Comparison of ENCODE assay signal across 11 mouse cellular contexts in the genomic region with DNA sequence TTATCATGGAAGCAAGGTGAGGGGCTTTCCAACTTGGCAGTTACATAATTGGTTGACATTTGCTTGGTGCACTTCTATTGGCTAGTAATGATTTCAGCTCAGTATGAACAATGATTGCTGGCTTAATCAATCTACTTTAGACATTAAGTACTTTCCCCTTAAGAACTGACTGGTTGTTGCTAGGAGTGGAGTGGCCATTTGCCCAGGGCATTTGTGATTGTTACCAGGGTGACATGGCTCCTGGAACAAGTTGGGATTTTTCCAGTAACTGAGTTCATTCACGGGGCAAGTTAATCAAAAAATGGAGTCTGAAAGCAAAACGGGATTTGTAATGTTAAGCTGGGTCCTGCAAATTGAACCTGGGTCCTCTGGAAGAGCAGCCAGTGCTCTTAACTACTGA. TPM values are rescaled to one million over a fixed set of nuclear protein-coding genes. Genes with fewer than 3 reads are reported as not detected.
DNase-seq lines count a peak whose midpoint lies in the region; ATAC-seq and TF ChIP-seq lines count a peak whose summit lies in the region.
"Had no signal": no experiment of that assay in that cellular context is flagged by ENCODE, and none has a peak within 500 bp of the region (broad histone marks: within the 10 kb centered on the region; RNA-seq: fewer than 3 reads in every experiment).

No protein-coding gene starts in this region.

- peak; percentile 34 for DNase-seq in adrenal gland, postnatal 10 days
- no peak for DNase-seq in adrenal gland, adult 8-10 months
- DNase-seq in kidney, adult 2 months, result peak; percentile 87
- DNase-seq in Muller cell, postnatal 12 days (ENCODE audit: inconsistent ontology term), result peak; percentile 67
- DNase-seq in kidney, postnatal 14 days, result peak; percentile 47
- no peak for DNase-seq in frontal cortex, postnatal 14 days (ENCODE audit: low spot score in 2 of 2)
- DNase-seq in cerebellum, postnatal 4 days (ENCODE audit: low spot score in 2 of 2), result no peak

- no peaks in the 10 kb centered on the region for H3K36me3 ChIP-seq in kidney, adult 2 months (ENCODE audit: control insufficient read depth, insufficient read depth, low read length)
- no peaks in the 10 kb centered on the region for H3K36me3 ChIP-seq in kidney, embryonic 15.5 days
- H3K36me3 ChIP-seq: embryonic facial prominence, embryonic 13.5 days; heart, embryonic 13.5 days; lung, embryonic 15.5 days had no signal

- H3K9ac ChIP-seq in kidney, embryonic 15.5 days, result no peak overlapping the region
- H3K9ac ChIP-seq: embryonic facial prominence, embryonic 13.5 days; heart, embryonic 13.5 days; lung, embryonic 15.5 days had no signal

- H3K4me1 ChIP-seq in kidney, adult 2 months (ENCODE audit: control insufficient read depth, insufficient read depth, low read length), result peaks cover 20% of the 10 kb centered on the region
- H3K4me1 ChIP-seq in kidney, embryonic 15.5 days, result peaks cover 4% of the 10 kb centered on the region; the same call in 1 of the 2 replicates
- H3K4me1 ChIP-seq: embryonic facial prominence, embryonic 13.5 days; lung, embryonic 15.5 days had no signal

- no peak for ATAC-seq in kidney, embryonic 15.5 days (replicated peaks; ENCODE audit: low FRiP score)

- WGBS in kidney, adult 2 months, result 19% methylated on average over 2 of the region's 2 CpGs
- 67% methylated on average over 2 of the region's 2 CpGs for WGBS in kidney, embryonic 15.5 days

- no peak overlapping the region for H3K4me2 ChIP-seq in kidney, embryonic 15.5 days
- H3K4me2 ChIP-seq: embryonic facial prominence, embryonic 13.5 days; heart, embryonic 13.5 days; lung, embryonic 15.5 days had no signal

- H3K9me3 ChIP-seq in kidney, embryonic 15.5 days (replicated peaks), result 0 out of 2 replicates have a peak, but pooled peaks cover 4% of the 10 kb centered on the region
- H3K9me3 ChIP-seq: embryonic facial prominence, embryonic 13.5 days; heart, embryonic 13.5 days; lung, embryonic 15.5 days had no signal

- H3K4me3 ChIP-seq in kidney, adult 2 months (ENCODE audit: insufficient read depth, low read depth, low read length), result no peak overlapping the region
- H3K4me3 ChIP-seq in kidney, embryonic 15.5 days (replicated peaks), result no peak overlapping the region
- H3K4me3 ChIP-seq: embryonic facial prominence, embryonic 13.5 days; heart, embryonic 13.5 days; lung, embryonic 15.5 days had no signal

- no peaks in the 10 kb centered on the region for H3K27me3 ChIP-seq in kidney, adult 2 months (replicated peaks; ENCODE audit: control insufficient read depth, insufficient read depth, low read length)
- no peaks in the 10 kb centered on the region for H3K27me3 ChIP-seq in kidney, embryonic 15.5 days
- H3K27me3 ChIP-seq: embryonic facial prominence, embryonic 13.5 days; heart, embryonic 13.5 days; lung, embryonic 15.5 days had no signal

- H3K27ac ChIP-seq in kidney, adult 2 months (ENCODE audit: insufficient read depth, low read depth, low read length), result no peak overlapping the region
- no peak overlapping the region for H3K27ac ChIP-seq in kidney, embryonic 15.5 days
- H3K27ac ChIP-seq: embryonic facial prominence, embryonic 13.5 days; heart, embryonic 13.5 days; lung, embryonic 15.5 days had no signal

- TF ChIP-seq POLR2A in kidney, adult 2 months (IDR thresholded peaks at IDR 0.05; ENCODE audit: low read depth, low read length), result no peak

- no peak for TF ChIP-seq CTCF in kidney, adult 2 months (conservative IDR thresholded peaks at IDR 0.05; ENCODE audit: insufficient read depth, insufficient read length, low read depth, low read length)

RNA-seq across cellular contexts. Expression of a gene that starts 15.8 kb away (rescaled TPM):
- 10 to 100 TPM in 1 of 2 experiments, 1 to 10 TPM in 1; 6.7 to 19.3 TPM for total RNA-seq in adrenal gland, postnatal 10 days (2021)
- under 1 TPM in 2 of 4 experiments, not detected in 2; 0.03 to 0.09 TPM for total RNA-seq in adrenal gland, adult 8-10 months (2022)
- polyA plus RNA-seq in kidney, adult 2 months (2012; rRNA removed), result 0.04 and 0.99 TPM in 2 replicates
- polyA plus RNA-seq in kidney, embryonic 15.5 days (2015; fragmentation: Nextera tagmentation; extraction: Ambion mirVana), result 1.3 and 2.7 TPM in 2 replicates

Comparison
In these comparisons a context has a peak if more than half of its experiments do, and no peak if none do; other contexts are left out.
1. DNase-seq: peak in adrenal gland, postnatal 10 days (single experiment), kidney, adult 2 months (single experiment), Muller cell, postnatal 12 days (single experiment) and kidney, postnatal 14 days (single experiment); none in adrenal gland, adult 8-10 months (single experiment), frontal cortex, postnatal 14 days (0 of 2) and cerebellum, postnatal 4 days (0 of 2).
2. RNA of a gene that starts 15.8 kb away (total RNA-seq): 6.7 to 19.3 TPM in adrenal gland, postnatal 10 days; 0.03 to 0.09 TPM in adrenal gland, adult 8-10 months; every median in the first group is over 4 times any median in the second.